Mouse (Mus musculus): ENCODE data around the gene Amigo2. TPM values are rescaled to one million over a fixed set of nuclear protein-coding genes. Genes with fewer than 3 reads are reported as not detected.

The Amigo2 gene
- polyA plus RNA-seq (2016; fragmentation: Nextera tagmentation; extraction: Ambion mirVana) = 6.5 and 7.6 TPM in 2 replicates

DNA sequence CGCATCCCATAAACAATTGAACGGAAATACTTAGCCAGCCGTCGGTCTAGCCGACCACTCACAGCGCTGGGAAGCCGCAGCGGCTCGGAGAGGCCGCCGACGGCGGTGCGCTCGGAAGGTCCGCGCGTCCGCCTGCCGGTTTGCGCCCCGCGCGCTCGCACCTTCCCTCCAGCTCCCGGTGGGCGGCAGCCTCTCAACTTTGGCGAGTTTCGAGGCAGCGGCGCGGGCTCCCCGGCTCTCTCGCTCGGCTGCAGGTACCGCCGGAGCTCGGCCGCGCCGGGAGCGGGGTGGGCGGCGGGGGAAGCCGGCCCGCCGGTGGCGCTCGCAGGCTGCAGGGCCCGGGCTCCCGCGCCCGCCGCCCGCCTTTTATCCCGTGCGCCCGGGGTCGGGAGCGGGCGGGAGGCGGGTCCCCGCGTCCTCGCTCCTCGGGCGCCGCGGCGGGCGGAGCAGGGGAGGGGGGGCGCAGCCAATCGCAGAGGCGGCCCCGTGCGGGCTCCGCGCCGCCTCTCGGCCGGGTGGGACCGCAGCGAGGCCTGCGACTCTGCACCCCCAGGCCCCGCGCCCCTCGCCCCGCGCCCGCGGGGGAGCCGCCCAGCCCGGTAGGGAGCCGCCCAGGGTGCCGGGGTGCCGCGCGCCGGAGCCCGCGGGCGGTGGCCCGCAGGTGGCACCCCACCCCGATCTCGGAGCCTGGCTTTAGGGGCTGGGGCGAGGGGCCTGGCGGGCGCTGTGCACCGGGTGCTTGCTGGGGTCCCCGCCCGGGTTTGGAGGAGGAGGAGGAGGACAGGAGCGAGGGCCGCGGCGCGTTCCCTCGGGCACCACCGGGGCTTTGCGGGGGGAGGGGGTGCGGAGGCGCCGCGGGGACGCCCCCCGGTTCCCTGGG lies at the start of gene Amigo2, which contains the start of gene Pced1b:
Gene Amigo2, minus strand, starts transcription at position 377 of the 880 bp plus-strand sequence.
Gene Pced1b, plus strand, starts transcription at position 197 of the 880 bp plus-strand sequence.
- Histone ChIP-seq H3K4me1 (peaks cover 6% of the 10 kb centered on the region; the same call in 1 of the 2 replicates), H3K9me3 (no peaks in the 10 kb centered on the region), H3K27me3 (peaks cover 15% of the 10 kb centered on the region), H3K27ac (peak within 1 kb of the TSS; percentile 72), H3K36me3 (no peaks in the 10 kb centered on the region), H3K4me2 (replicated peaks) (peak within 1 kb of the TSS; percentile 92), H3K9ac (peak within 1 kb of the TSS; percentile 85), H3K4me3 (peak within 1 kb of the TSS; percentile 80)
- peak; percentile 83 for ATAC-seq (ENCODE audit: insufficient number of reproducible peaks, insufficient read depth, low FRiP score, low TSS enrichment)
- WGBS = under 1% methylated on average over 87 of the region's 125 CpGs

DNA sequence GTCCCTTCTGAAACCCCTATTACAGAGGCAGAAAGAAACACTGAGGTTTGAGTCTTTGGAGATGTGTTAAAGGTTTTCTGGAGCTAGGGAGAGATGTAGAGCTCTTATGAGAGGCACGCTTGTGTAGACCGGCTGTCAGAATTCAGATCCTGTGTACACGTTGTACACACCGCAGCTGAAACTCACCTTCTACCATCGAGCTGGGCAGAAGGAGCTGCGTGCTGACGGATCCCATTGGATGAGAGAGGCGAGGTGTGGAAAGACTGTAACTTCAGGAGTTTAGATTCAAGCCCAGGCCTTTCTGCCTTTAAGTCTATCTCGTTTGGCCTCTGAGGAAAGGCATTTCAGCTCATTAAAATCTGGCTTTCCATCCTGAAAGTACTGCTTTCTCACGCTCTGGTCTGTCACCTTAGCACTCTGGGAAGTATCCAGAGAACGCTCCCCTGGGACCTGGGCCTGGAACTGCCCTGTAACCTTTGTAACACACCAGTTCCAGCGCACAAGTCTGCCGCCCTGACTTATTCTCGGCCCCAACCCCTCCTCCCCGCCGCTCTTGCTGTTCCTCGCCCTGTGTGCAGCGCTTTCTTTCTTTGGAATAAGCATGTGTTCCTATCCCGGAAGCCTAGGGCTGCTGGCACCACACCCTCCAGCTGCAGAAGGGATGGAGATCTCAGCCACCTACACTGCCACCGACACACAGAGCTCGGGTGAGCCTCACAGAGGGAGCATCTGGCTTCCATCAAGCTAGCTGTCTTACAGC lies 44.4 kb upstream of the Amigo2 start:
- Histone ChIP-seq H3K4me3 (no peak overlapping the region), H3K36me3 (no peaks in the 10 kb centered on the region), H3K4me2 (replicated peaks) (no peak overlapping the region), H3K27ac (no peak overlapping the region), H3K4me1 (no peaks in the 10 kb centered on the region), H3K27me3 (no peaks in the 10 kb centered on the region), H3K9me3 (no peaks in the 10 kb centered on the region), H3K9ac (no peak overlapping the region)
- no peak for ATAC-seq (ENCODE audit: insufficient number of reproducible peaks, insufficient read depth, low FRiP score, low TSS enrichment)
- WGBS = 64% methylated on average over 21 of the region's 21 CpGs

DNA sequence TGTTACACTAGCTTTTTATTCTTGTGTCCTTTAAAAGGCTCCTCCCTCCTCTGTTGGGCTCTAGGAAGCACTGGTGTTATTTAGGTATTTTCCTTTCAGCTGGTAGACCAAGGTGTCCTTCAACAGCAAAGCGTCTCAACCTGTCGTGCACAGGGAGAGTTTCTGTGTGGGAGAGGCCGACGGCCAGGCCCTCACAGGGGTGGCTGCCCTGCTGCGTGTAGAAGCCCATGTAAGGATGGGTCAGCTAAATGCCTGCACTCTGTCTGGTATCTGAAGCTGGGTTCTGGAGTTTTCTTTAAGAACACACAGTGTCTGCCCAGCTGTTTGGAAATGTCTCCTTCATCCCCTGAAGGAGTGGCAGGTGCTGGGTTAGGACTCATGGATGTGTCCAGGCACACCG lies 43.3 kb upstream of the Amigo2 start:
- Histone ChIP-seq H3K27ac (no peak overlapping the region), H3K4me2 (replicated peaks) (no peak overlapping the region), H3K4me3 (no peak overlapping the region), H3K36me3 (no peaks in the 10 kb centered on the region), H3K4me1 (no peaks in the 10 kb centered on the region), H3K9ac (no peak overlapping the region), H3K27me3 (no peaks in the 10 kb centered on the region), H3K9me3 (no peaks in the 10 kb centered on the region)
- no peak for ATAC-seq (ENCODE audit: insufficient number of reproducible peaks, insufficient read depth, low FRiP score, low TSS enrichment)
- 91% methylated on average over 6 of the region's 6 CpGs for WGBS

DNA sequence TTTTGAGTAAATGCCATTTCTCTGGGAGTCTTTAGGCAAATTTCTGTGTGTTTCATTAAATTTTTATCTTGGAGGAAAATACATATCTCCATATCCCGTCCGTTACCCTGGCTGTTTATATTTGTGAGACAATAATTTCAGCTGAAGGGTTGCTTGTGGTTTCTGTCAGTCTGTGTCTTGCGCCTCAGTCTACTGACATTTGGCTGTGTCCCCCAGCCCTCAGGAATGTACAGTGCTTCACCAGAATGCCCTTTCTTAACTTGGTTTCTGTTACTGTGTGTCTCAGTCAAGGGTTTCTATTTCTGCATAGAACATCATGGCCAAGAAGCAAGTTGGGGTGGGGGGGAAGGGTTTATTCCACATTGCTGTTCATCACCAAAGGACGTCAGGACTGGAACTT lies 42.1 kb upstream of the Amigo2 start:
- Histone ChIP-seq H3K4me3 (no peak overlapping the region), H3K36me3 (no peaks in the 10 kb centered on the region), H3K9me3 (no peaks in the 10 kb centered on the region), H3K4me2 (replicated peaks) (no peak overlapping the region), H3K27me3 (no peaks in the 10 kb centered on the region), H3K27ac (no peak overlapping the region), H3K4me1 (no peaks in the 10 kb centered on the region), H3K9ac (no peak overlapping the region)
- no peak for ATAC-seq (ENCODE audit: insufficient number of reproducible peaks, insufficient read depth, low FRiP score, low TSS enrichment)
- 77% methylated on average over 4 of the region's 4 CpGs for WGBS

DNA sequence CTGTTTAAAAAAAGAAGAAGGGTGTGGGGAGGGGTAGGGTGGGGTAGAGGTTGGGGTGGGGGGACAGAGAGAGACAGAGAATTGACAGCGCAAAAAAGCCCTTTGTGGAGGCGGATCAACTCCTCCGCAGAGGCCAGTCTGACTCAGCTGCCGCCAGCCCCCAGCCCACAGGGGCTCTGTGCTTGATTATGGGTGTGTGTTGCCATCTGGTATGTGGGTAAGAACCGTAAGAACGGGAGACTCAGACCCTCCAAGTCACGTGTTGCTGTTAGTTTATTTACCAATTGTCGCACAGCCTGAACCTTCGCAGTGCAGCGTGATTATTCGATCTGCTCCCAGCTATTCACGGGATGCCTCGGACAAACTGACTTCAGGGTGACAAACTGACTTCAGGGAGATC lies 41.6 kb upstream of the Amigo2 start:
- Histone ChIP-seq H3K4me3 (no peak overlapping the region), H3K4me2 (replicated peaks) (no peak overlapping the region), H3K9me3 (no peaks in the 10 kb centered on the region), H3K4me1 (no peaks in the 10 kb centered on the region), H3K36me3 (no peaks in the 10 kb centered on the region), H3K27ac (no peak overlapping the region), H3K9ac (no peak overlapping the region), H3K27me3 (no peaks in the 10 kb centered on the region)
- 61% methylated on average over 13 of the region's 13 CpGs for WGBS
- no peak for ATAC-seq (ENCODE audit: insufficient number of reproducible peaks, insufficient read depth, low FRiP score, low TSS enrichment)

DNA sequence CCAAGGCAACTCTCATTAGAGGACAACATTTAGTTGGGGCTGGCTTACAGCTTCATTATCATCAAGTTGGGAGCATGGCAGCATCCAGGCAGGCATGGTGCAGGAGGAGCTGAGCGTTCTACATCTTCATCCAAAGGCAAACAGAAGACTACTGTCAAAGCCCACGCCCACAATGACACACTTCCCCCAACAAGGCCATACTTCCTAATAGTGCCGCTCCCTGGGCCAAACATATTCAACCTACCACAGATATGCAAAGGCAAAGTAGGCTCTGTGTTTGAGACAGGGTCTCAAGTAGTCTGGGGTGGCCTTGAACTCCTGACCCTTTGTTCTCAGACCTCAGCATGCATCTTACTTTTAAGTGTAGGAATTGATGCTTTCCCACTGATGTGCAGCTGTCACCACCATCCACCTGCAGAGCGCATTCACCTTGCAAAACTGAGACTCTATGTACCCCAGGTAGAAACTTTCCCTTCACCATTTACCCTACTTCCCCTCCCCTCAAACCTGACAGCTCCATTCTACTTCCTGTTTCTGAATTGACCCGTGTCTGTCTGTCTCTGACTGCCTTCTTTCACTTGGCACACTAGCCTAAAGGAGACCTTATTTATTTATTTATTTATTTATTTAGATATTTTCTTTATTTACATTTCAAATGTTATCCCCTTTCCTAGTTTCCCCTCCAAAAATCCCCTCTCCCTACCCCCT lies 40.5 kb upstream of the Amigo2 start:
- H3K9me3 ChIP-seq = no peaks in the 10 kb centered on the region
- WGBS = 91% methylated on average over 5 of the region's 5 CpGs
- no peak overlapping the region for H3K27ac ChIP-seq
- no peak for ATAC-seq (ENCODE audit: insufficient number of reproducible peaks, insufficient read depth, low FRiP score, low TSS enrichment)
- no peaks in the 10 kb centered on the region for H3K4me1 ChIP-seq
- H3K9ac ChIP-seq = no peak overlapping the region
- H3K27me3 ChIP-seq = no peaks in the 10 kb centered on the region
- no peak overlapping the region for H3K4me2 ChIP-seq (replicated peaks)
- H3K36me3 ChIP-seq = no peaks in the 10 kb centered on the region
- H3K4me3 ChIP-seq = no peak overlapping the region

DNA sequence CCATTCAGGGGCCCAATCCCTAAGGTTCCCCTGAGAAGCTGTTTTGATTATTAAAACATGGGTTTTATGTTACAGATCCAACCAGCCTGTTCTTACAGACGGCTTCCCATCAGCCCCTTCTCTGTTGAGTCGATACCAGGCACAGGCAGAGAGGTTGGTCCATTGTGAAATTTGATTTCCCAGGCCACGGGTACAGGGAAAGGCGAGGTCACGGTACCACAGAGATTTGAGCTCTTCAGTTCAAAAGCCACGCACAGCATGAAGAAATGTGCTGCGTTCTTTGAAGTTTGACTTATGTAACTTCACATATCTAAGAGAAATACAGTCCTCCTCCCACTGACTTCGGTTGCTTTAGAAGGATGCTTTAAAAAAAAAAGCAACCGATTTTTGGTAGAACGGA lies 39.6 kb upstream of the Amigo2 start:
- Histone ChIP-seq H3K27me3 (no peaks in the 10 kb centered on the region), H3K4me2 (replicated peaks) (no peak overlapping the region), H3K36me3 (no peaks in the 10 kb centered on the region), H3K27ac (no peak overlapping the region), H3K4me1 (no peaks in the 10 kb centered on the region), H3K9ac (no peak overlapping the region), H3K4me3 (no peak overlapping the region), H3K9me3 (no peaks in the 10 kb centered on the region)
- 52% methylated on average over 10 of the region's 10 CpGs for WGBS
- no peak for ATAC-seq (ENCODE audit: insufficient number of reproducible peaks, insufficient read depth, low FRiP score, low TSS enrichment)

DNA sequence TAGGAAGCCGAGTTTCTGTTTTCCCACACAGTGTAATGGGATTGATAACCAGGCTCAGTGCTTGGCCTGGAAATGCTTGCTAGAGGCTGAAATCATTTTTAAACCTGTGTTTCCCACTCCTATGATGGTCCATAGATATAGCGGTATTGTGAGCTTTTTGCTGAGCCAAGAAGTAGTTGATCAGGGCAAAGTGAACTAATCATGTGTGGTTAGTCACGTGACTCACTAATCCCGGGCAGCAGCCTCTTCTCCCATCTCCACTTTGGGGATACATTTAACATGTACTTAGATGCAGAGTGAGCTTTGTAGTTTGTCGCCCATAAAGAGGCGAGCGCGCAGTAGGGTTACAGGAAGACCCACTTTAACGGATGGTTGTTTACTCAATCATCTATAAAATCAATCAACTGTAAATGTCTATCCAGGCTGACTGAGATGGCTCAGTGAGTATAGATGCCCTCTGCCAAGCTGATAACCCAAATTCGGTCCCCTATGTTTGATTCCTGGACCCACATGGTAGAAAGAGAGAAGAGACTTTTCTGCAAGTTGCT lies 38.7 kb upstream of the Amigo2 start:
- WGBS = 88% methylated on average over 10 of the region's 10 CpGs
- peaks cover 3% of the 10 kb centered on the region; the same call in 1 of the 2 replicates for H3K4me1 ChIP-seq
- no peak overlapping the region for H3K4me3 ChIP-seq
- no peak for ATAC-seq (ENCODE audit: insufficient number of reproducible peaks, insufficient read depth, low FRiP score, low TSS enrichment)
- H3K36me3 ChIP-seq = no peaks in the 10 kb centered on the region
- H3K4me2 ChIP-seq (replicated peaks) = no peak overlapping the region
- H3K27me3 ChIP-seq = no peaks in the 10 kb centered on the region
- no peak overlapping the region for H3K9ac ChIP-seq
- H3K27ac ChIP-seq = no peak overlapping the region
- H3K9me3 ChIP-seq = no peaks in the 10 kb centered on the region

DNA sequence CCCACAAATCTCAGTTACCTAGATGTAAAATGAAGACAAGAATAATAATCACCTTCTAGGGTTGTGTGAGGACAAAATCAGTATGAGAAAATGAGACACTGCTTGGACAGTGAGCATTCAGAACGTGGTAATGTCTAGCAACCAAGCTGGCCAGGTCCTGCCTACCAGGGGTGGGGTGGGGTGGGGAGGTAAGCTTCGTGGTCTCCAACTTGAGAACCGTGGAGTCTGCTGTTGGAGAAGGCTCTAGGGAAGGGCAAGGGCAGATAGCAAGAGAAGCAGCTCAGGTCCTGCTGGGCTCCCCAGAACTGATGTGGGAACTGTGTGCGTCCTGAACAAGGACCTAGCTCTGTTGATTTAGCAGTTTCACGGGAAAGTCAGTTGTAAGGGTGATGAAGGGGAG lies 37.1 kb upstream of the Amigo2 start:
- H3K4me3 ChIP-seq = no peak overlapping the region
- H3K9ac ChIP-seq = no peak overlapping the region
- H3K36me3 ChIP-seq = no peaks in the 10 kb centered on the region
- 67% methylated on average over 5 of the region's 5 CpGs for WGBS
- no peak overlapping the region for H3K27ac ChIP-seq
- no peaks in the 10 kb centered on the region for H3K27me3 ChIP-seq
- no peak overlapping the region for H3K4me2 ChIP-seq (replicated peaks)
- peaks cover 13% of the 10 kb centered on the region for H3K4me1 ChIP-seq
- no peak for ATAC-seq (ENCODE audit: insufficient number of reproducible peaks, insufficient read depth, low FRiP score, low TSS enrichment)
- no peaks in the 10 kb centered on the region for H3K9me3 ChIP-seq

DNA sequence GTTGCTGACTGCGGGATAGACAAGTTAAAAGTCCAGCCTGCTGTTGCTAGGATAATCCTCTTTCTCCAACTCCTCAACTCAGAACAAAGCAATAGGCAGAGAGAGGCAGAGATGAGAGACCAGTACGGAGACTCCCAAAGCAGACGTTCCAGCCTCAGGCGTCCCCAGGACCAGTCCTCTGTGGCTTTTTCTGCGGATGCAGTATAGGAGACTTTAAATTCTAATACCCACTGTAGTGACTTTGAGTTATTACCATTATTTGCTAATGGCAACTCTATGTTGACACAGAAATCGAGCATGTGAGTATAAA lies 35.4 kb upstream of the Amigo2 start:
- H3K9ac ChIP-seq = no peak overlapping the region
- H3K36me3 ChIP-seq = no peaks in the 10 kb centered on the region
- no peak overlapping the region for H3K4me2 ChIP-seq (replicated peaks)
- no peaks in the 10 kb centered on the region for H3K27me3 ChIP-seq
- 80% methylated on average over 6 of the region's 6 CpGs for WGBS
- H3K27ac ChIP-seq = no peak overlapping the region
- H3K9me3 ChIP-seq = no peaks in the 10 kb centered on the region
- H3K4me1 ChIP-seq = peaks cover 13% of the 10 kb centered on the region
- H3K4me3 ChIP-seq = no peak overlapping the region
- peak; percentile 55; the same call in 1 of the 2 replicates for ATAC-seq (ENCODE audit: insufficient number of reproducible peaks, insufficient read depth, low FRiP score, low TSS enrichment)

DNA sequence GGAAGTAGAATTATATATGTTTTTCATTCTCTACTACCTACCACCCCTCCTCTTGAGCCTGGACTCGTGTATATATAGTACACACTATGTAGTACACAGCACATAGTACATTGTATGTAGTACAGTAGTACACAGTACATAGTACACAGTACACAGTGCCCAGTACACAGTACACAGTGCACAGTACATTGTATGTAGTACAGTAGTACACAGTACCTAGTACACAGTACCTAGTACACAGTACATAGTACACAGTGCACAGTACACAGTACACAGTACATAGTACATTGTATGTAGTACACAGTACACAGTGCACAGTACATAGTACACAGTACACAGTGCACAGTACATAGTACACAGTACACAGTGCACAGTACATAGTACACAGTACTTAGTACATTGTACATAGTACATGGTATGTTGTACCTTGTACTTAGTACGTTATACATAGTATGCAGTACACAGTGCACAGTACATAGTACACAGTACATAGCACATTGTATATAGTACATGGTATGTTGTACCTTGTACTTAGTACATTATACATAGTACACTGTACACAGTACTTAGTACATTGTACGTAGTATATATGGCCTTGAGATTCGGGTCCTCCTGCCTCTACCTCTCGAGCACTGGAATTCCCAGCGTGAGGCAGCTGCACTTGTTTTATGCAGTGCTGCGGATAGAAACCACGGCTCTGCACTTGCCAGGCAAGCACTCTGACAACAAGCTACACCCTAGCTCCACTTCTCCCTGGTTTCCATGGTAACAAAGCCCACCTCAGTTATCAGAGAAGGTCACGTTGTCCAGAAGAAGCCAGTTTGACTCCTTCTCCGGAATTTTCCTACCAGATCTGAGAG lies 34.9 kb upstream of the Amigo2 start:
- no peak overlapping the region for H3K4me2 ChIP-seq (replicated peaks)
- H3K9me3 ChIP-seq = no peaks in the 10 kb centered on the region
- no peak overlapping the region for H3K27ac ChIP-seq
- H3K36me3 ChIP-seq = no peaks in the 10 kb centered on the region
- H3K4me3 ChIP-seq = no peak overlapping the region
- peaks cover 13% of the 10 kb centered on the region for H3K4me1 ChIP-seq
- WGBS = 73% methylated on average over 10 of the region's 10 CpGs
- no peak overlapping the region for H3K9ac ChIP-seq
- peak; percentile 45; the same call in 1 of the 2 replicates for ATAC-seq (ENCODE audit: insufficient number of reproducible peaks, insufficient read depth, low FRiP score, low TSS enrichment)
- H3K27me3 ChIP-seq = no peaks in the 10 kb centered on the region

All from embryonic facial prominence, embryonic 12.5 days (tissue).